Mouse (Mus musculus) embryonic fibroblast, embryonic 13.5 days (primary cell): ENCODE measurements around the gene Brap.

Source experiments
- CTCF ChIP-seq: IDR thresholded peaks from 2 replicates; pipeline ENCODE4 v1.5.1; 2011; ENCODE audit warnings: mild to moderate bottlenecking, control low read depth, low read length, moderate library complexity, borderline replicate concordance; ENCODE audit not compliant: insufficient read depth
- POLR2A ChIP-seq: IDR thresholded peaks from 2 replicates; pipeline ENCODE4 v1.6.1; 2011; ENCODE audit warnings: low read depth, mild to moderate bottlenecking, control low read depth, low read length, moderate library complexity

GRCm38 (mm10) chr5:121730057-121730456 lies 69.7 kb downstream of the Brap start:
- TF ChIP-seq CTCF, result no peak
- no peak for TF ChIP-seq POLR2A
